Mouse (Mus musculus) bone marrow macrophage, adult 2 months (primary cell): Measurements from ENCODE around the gene Ing3. TPM values are rescaled to one million over a fixed set of nuclear protein-coding genes. Genes with fewer than 3 reads are reported as not detected.

Source experiments
- H3K27ac ChIP-seq: 2 replicates; pipeline ENCODE4 v1.5.1; 2012; ENCODE audit warnings: low read depth, low read length; ENCODE audit not compliant: insufficient read depth
- H3K4me1 ChIP-seq: 2 replicates; pipeline ENCODE4 v1.6.1; 2012; ENCODE audit warnings: low read length; ENCODE audit not compliant: control insufficient read depth, insufficient read depth
- H3K4me3 ChIP-seq: 2 replicates; pipeline ENCODE4 v1.5.1; 2012; ENCODE audit warnings: mild to moderate bottlenecking, low read length, moderate library complexity; ENCODE audit not compliant: insufficient read depth
- CTCF ChIP-seq: IDR thresholded peaks from 2 replicates; pipeline ENCODE4 v1.5.1; 2012; ENCODE audit warnings: low read depth, mild to moderate bottlenecking, low read length, moderate library complexity
- POLR2A ChIP-seq: IDR thresholded peaks from 2 replicates; pipeline ENCODE4 v1.6.1; 2012; ENCODE audit warnings: mild to moderate bottlenecking, low read depth, low read length, borderline replicate concordance
- polyA plus RNA-seq: library from polyadenylated mRNA; stranded (reverse); fragments of >200 nt; gene quantifications from 2 replicates; pipeline ENCODE4 v1.2.4, GENCODE M21; 2012; ENCODE audit not compliant: missing spikeins, insufficient read depth, insufficient read length

The Ing3 gene
- 22.8 and 27.7 TPM in 2 replicates for polyA plus RNA-seq

GRCm38 (mm10) chr6:21949226-21949731, at the start of gene Ing3:
Gene Ing3 (plus strand): TSS chr6:21949571.
- H3K27ac ChIP-seq: peak within 1 kb of the TSS; percentile 95
- H3K4me1 ChIP-seq: peaks cover 6% of the 10 kb centered on the region
- peak within 1 kb of the TSS; percentile 85 for H3K4me3 ChIP-seq
- no peak for TF ChIP-seq CTCF
- TF ChIP-seq POLR2A: no peak

- no peaks in the 10 kb centered on the region for H3K4me1 ChIP-seq
- H3K27ac ChIP-seq: no peak overlapping the region
- no peak for TF ChIP-seq POLR2A
- TF ChIP-seq CTCF: no peak
- no peak overlapping the region for H3K4me3 ChIP-seq
Measured at GRCm38 (mm10) chr6:21909720-21910119, 39.7 kb upstream of the Ing3 start.

GRCm38 (mm10) chr6:21910804-21911203, 38.6 kb upstream of the Ing3 start:
- TF ChIP-seq CTCF: no peak
- no peak for TF ChIP-seq POLR2A
- Histone ChIP-seq H3K4me3 (no peak overlapping the region), H3K27ac (no peak overlapping the region), H3K4me1 (no peaks in the 10 kb centered on the region)

GRCm38 (mm10) chr6:21916591-21916990, 32.8 kb upstream of the Ing3 start:
- no peak overlapping the region for H3K27ac ChIP-seq
- no peaks in the 10 kb centered on the region for H3K4me1 ChIP-seq
- TF ChIP-seq POLR2A (no peak), CTCF (no peak)
- H3K4me3 ChIP-seq: no peak overlapping the region

GRCm38 (mm10) chr6:21924150-21924549, 25.2 kb upstream of the Ing3 start:
- no peak for TF ChIP-seq POLR2A
- no peak for TF ChIP-seq CTCF
- H3K4me3 ChIP-seq: no peak overlapping the region
- no peaks in the 10 kb centered on the region for H3K4me1 ChIP-seq
- no peak overlapping the region for H3K27ac ChIP-seq

- no peak overlapping the region for H3K4me3 ChIP-seq
- H3K27ac ChIP-seq: no peak overlapping the region
- H3K4me1 ChIP-seq: no peaks in the 10 kb centered on the region
- TF ChIP-seq CTCF: no peak
- no peak for TF ChIP-seq POLR2A
Measured at GRCm38 (mm10) chr6:21937981-21938635, 11.3 kb upstream of the Ing3 start.

- TF ChIP-seq CTCF: no peak
- TF ChIP-seq POLR2A: no peak
- peak overlapping the region; percentile 85 for H3K4me3 ChIP-seq
- peak overlapping the region; percentile 95 for H3K27ac ChIP-seq
- peaks cover 6% of the 10 kb centered on the region for H3K4me1 ChIP-seq
Measured at GRCm38 (mm10) chr6:21949771-21950448, 539 bp downstream of the Ing3 start.

GRCm38 (mm10) chr6:21950676-21951075, 1.3 kb downstream of the Ing3 start:
- H3K4me3 ChIP-seq: peak overlapping the region; percentile 85

GRCm38 (mm10) chr6:21955468-21955867, 6.1 kb downstream of the Ing3 start:
- TF ChIP-seq CTCF (no peak), POLR2A (no peak)
- H3K4me3 ChIP-seq: no peak overlapping the region
- peaks cover 40% of the 10 kb centered on the region for H3K4me1 ChIP-seq
- no peak overlapping the region for H3K27ac ChIP-seq

More at GRCm38 (mm10) chr6:21950676-21951075, 1.3 kb downstream of the Ing3 start:
- Histone ChIP-seq H3K27ac (peak overlapping the region; percentile 53), H3K4me1 (peaks cover 13% of the 10 kb centered on the region)
- no peak for TF ChIP-seq POLR2A
- no peak for TF ChIP-seq CTCF

GRCm38 (mm10) chr6:21958922-21959321, 9.6 kb downstream of the Ing3 start:
- no peak for TF ChIP-seq CTCF
- no peak for TF ChIP-seq POLR2A
- H3K4me1 ChIP-seq: peaks cover 35% of the 10 kb centered on the region
- peak overlapping the region; percentile 83 for H3K27ac ChIP-seq
- H3K4me3 ChIP-seq: peak overlapping the region; percentile 18; the same call in 1 of the 2 replicates
